Mouse (Mus musculus): ENCODE measurements at regions not wholly inside any gene's neighbourhood (a gene's known extent, or its start where the extent isn't known, plus 50 kb on each side); places are given as distances from the start of the nearest gene placed in this dataset.

GRCm38 (mm10) chr10:119024425-119024824, 154.4 kb upstream of the Dyrk2 start:
- Histone ChIP-seq H3K27me3 (replicated peaks; ENCODE audit: low read depth, poor library complexity, severe bottlenecking) (no peaks in the 10 kb centered on the region), H3K9me3 (no peaks in the 10 kb centered on the region), H3K4me3 (no peak overlapping the region), H3K36me3 (replicated peaks) (no peaks in the 10 kb centered on the region), H3K27ac (replicated peaks) (no peak overlapping the region), H3K4me1 (peaks cover 10% of the 10 kb centered on the region)
- no peak for DNase-seq (ENCODE audit: low spot score)
- 85% methylated on average over 9 of the region's 9 CpGs for WGBS

- Histone ChIP-seq H3K4me3 (no peak overlapping the region), H3K4me1 (peaks cover 8% of the 10 kb centered on the region), H3K27me3 (replicated peaks; ENCODE audit: low read depth, poor library complexity, severe bottlenecking) (no peaks in the 10 kb centered on the region), H3K9me3 (no peaks in the 10 kb centered on the region), H3K36me3 (replicated peaks) (no peaks in the 10 kb centered on the region), H3K27ac (replicated peaks) (no peak overlapping the region)
- no peak for DNase-seq (ENCODE audit: low spot score)
- 94% methylated on average over 10 of the region's 10 CpGs for WGBS
Observed at GRCm38 (mm10) chr10:119019082-119019481, 149.1 kb upstream of the Dyrk2 start.

GRCm38 (mm10) chr10:119018490-119018889, 148.5 kb upstream of the Dyrk2 start:
- 89% methylated on average over 4 of the region's 4 CpGs for WGBS
- DNase-seq (ENCODE audit: low spot score): no peak
- H3K27me3 ChIP-seq (replicated peaks; ENCODE audit: low read depth, poor library complexity, severe bottlenecking): no peaks in the 10 kb centered on the region
- H3K27ac ChIP-seq (replicated peaks): no peak overlapping the region
- H3K4me1 ChIP-seq: peaks cover 8% of the 10 kb centered on the region
- H3K4me3 ChIP-seq: no peak overlapping the region
- no peaks in the 10 kb centered on the region for H3K36me3 ChIP-seq (replicated peaks)
- H3K9me3 ChIP-seq: no peaks in the 10 kb centered on the region

- Histone ChIP-seq H3K9me3 (no peaks in the 10 kb centered on the region), H3K4me3 (no peak overlapping the region), H3K4me1 (peaks cover 8% of the 10 kb centered on the region), H3K27me3 (replicated peaks; ENCODE audit: low read depth, poor library complexity, severe bottlenecking) (no peaks in the 10 kb centered on the region), H3K36me3 (replicated peaks) (no peaks in the 10 kb centered on the region), H3K27ac (replicated peaks) (no peak overlapping the region)
- DNase-seq (ENCODE audit: low spot score): no peak
- 92% methylated on average over 8 of the region's 8 CpGs for WGBS
Observed at GRCm38 (mm10) chr10:119016104-119016503, 146.1 kb upstream of the Dyrk2 start.

GRCm38 (mm10) chr10:119015311-119016055, 145.5 kb upstream of the Dyrk2 start:
- Histone ChIP-seq H3K4me1 (peaks cover 8% of the 10 kb centered on the region), H3K9me3 (no peaks in the 10 kb centered on the region), H3K27me3 (replicated peaks; ENCODE audit: low read depth, poor library complexity, severe bottlenecking) (no peaks in the 10 kb centered on the region), H3K4me3 (no peak overlapping the region), H3K27ac (replicated peaks) (no peak overlapping the region), H3K36me3 (replicated peaks) (no peaks in the 10 kb centered on the region)
- no peak for DNase-seq (ENCODE audit: low spot score)
- 76% methylated on average over 16 of the region's 16 CpGs for WGBS

- Histone ChIP-seq H3K4me3 (no peak overlapping the region), H3K36me3 (replicated peaks) (no peaks in the 10 kb centered on the region), H3K9me3 (no peaks in the 10 kb centered on the region), H3K27me3 (replicated peaks; ENCODE audit: low read depth, poor library complexity, severe bottlenecking) (no peaks in the 10 kb centered on the region), H3K27ac (replicated peaks) (no peak overlapping the region), H3K4me1 (peaks cover 8% of the 10 kb centered on the region)
- no peak for DNase-seq (ENCODE audit: low spot score)
- 88% methylated on average over 4 of the region's 4 CpGs for WGBS
Observed at GRCm38 (mm10) chr10:119014731-119015130, 144.7 kb upstream of the Dyrk2 start.

- no peaks in the 10 kb centered on the region for H3K9me3 ChIP-seq
- no peaks in the 10 kb centered on the region for H3K27me3 ChIP-seq (replicated peaks; ENCODE audit: low read depth, poor library complexity, severe bottlenecking)
- 85% methylated on average over 4 of the region's 4 CpGs for WGBS
- H3K4me3 ChIP-seq: no peak overlapping the region
- no peak for DNase-seq (ENCODE audit: low spot score)
- H3K27ac ChIP-seq (replicated peaks): no peak overlapping the region
- no peaks in the 10 kb centered on the region for H3K36me3 ChIP-seq (replicated peaks)
- peaks cover 8% of the 10 kb centered on the region for H3K4me1 ChIP-seq
Observed at GRCm38 (mm10) chr10:119013758-119014157, 143.7 kb upstream of the Dyrk2 start.

GRCm38 (mm10) chr10:119011511-119011910, 141.5 kb upstream of the Dyrk2 start:
- H3K9me3 ChIP-seq: no peaks in the 10 kb centered on the region
- H3K27ac ChIP-seq (replicated peaks): no peak overlapping the region
- 86% methylated on average over 6 of the region's 6 CpGs for WGBS
- DNase-seq (ENCODE audit: low spot score): no peak
- no peak overlapping the region for H3K4me3 ChIP-seq
- H3K4me1 ChIP-seq: peaks cover 8% of the 10 kb centered on the region
- H3K27me3 ChIP-seq (replicated peaks; ENCODE audit: low read depth, poor library complexity, severe bottlenecking): no peaks in the 10 kb centered on the region
- no peaks in the 10 kb centered on the region for H3K36me3 ChIP-seq (replicated peaks)

GRCm38 (mm10) chr10:119010884-119011283, 140.9 kb upstream of the Dyrk2 start:
- Histone ChIP-seq H3K36me3 (replicated peaks) (no peaks in the 10 kb centered on the region), H3K4me3 (no peak overlapping the region), H3K9me3 (no peaks in the 10 kb centered on the region), H3K27ac (replicated peaks) (no peak overlapping the region), H3K27me3 (replicated peaks; ENCODE audit: low read depth, poor library complexity, severe bottlenecking) (no peaks in the 10 kb centered on the region), H3K4me1 (peaks cover 8% of the 10 kb centered on the region)
- DNase-seq (ENCODE audit: low spot score): no peak
- 42% methylated on average over 7 of the region's 7 CpGs for WGBS

GRCm38 (mm10) chr10:119006866-119007575, 137.0 kb upstream of the Dyrk2 start:
- Histone ChIP-seq H3K4me3 (no peak overlapping the region), H3K4me1 (no peaks in the 10 kb centered on the region), H3K9me3 (no peaks in the 10 kb centered on the region), H3K27me3 (replicated peaks; ENCODE audit: low read depth, poor library complexity, severe bottlenecking) (no peaks in the 10 kb centered on the region), H3K27ac (replicated peaks) (no peak overlapping the region), H3K36me3 (replicated peaks) (no peaks in the 10 kb centered on the region)
- 84% methylated on average over 19 of the region's 19 CpGs for WGBS
- no peak for DNase-seq (ENCODE audit: low spot score)

- no peaks in the 10 kb centered on the region for H3K9me3 ChIP-seq
- 82% methylated on average over 8 of the region's 8 CpGs for WGBS
- H3K4me3 ChIP-seq: no peak overlapping the region
- H3K4me1 ChIP-seq: no peaks in the 10 kb centered on the region
- no peak for DNase-seq (ENCODE audit: low spot score)
- no peaks in the 10 kb centered on the region for H3K36me3 ChIP-seq (replicated peaks)
- no peak overlapping the region for H3K27ac ChIP-seq (replicated peaks)
- no peaks in the 10 kb centered on the region for H3K27me3 ChIP-seq (replicated peaks; ENCODE audit: low read depth, poor library complexity, severe bottlenecking)
Observed at GRCm38 (mm10) chr10:119005491-119005890, 135.5 kb upstream of the Dyrk2 start.

GRCm38 (mm10) chr10:119004426-119004825, 134.4 kb upstream of the Dyrk2 start:
- Histone ChIP-seq H3K4me1 (no peaks in the 10 kb centered on the region), H3K36me3 (replicated peaks) (no peaks in the 10 kb centered on the region), H3K27ac (replicated peaks) (no peak overlapping the region), H3K9me3 (no peaks in the 10 kb centered on the region), H3K27me3 (replicated peaks; ENCODE audit: low read depth, poor library complexity, severe bottlenecking) (no peaks in the 10 kb centered on the region), H3K4me3 (no peak overlapping the region)
- DNase-seq (ENCODE audit: low spot score): no peak
- WGBS: 89% methylated on average over 11 of the region's 11 CpGs

GRCm38 (mm10) chr10:119003839-119004238, 133.8 kb upstream of the Dyrk2 start:
- WGBS: 60% methylated on average over 5 of the region's 5 CpGs
- Histone ChIP-seq H3K36me3 (replicated peaks) (no peaks in the 10 kb centered on the region), H3K9me3 (no peaks in the 10 kb centered on the region), H3K27ac (replicated peaks) (no peak overlapping the region), H3K4me1 (no peaks in the 10 kb centered on the region), H3K27me3 (replicated peaks; ENCODE audit: low read depth, poor library complexity, severe bottlenecking) (no peaks in the 10 kb centered on the region), H3K4me3 (no peak overlapping the region)
- no peak for DNase-seq (ENCODE audit: low spot score)
